Mouse (Mus musculus) lung, embryonic 16.5 days (tissue): ENCODE results near the gene Pym1. TPM values are rescaled to one million over a fixed set of nuclear protein-coding genes. Genes with fewer than 3 reads are reported as not detected.

Source experiments
- ATAC-seq: fragments of 200-750 bp; cut with Nextera tagmentation; 2 replicates; pipeline ENCODE4 v1.8.0; 2017; ENCODE audit warnings: low read depth, mild to moderate bottlenecking, moderate library complexity
- H3K27ac ChIP-seq: fragments of 300-500 bp; sonication (generic); 2 replicates; pipeline ENCODE4 v1.5.1; 2014; ENCODE audit warnings: mild to moderate bottlenecking, control low read depth, low read length
- H3K27me3 ChIP-seq: fragments of 300-500 bp; sonication (generic); 2 replicates; pipeline ENCODE4 v1.6.1; 2014; ENCODE audit warnings: low read depth, low read length, mixed read lengths; ENCODE audit not compliant: control insufficient read depth, insufficient read depth
- H3K36me3 ChIP-seq: fragments of 300-500 bp; sonication (generic); 2 replicates; pipeline ENCODE4 v1.6.1; 2014; ENCODE audit warnings: low read length; ENCODE audit not compliant: control insufficient read depth, insufficient read depth
- H3K4me1 ChIP-seq: fragments of 300-500 bp; sonication (generic); replicated peaks from 2 replicates; pipeline ENCODE4 v1.6.1; 2014; ENCODE audit warnings: low read length, mixed read lengths; ENCODE audit not compliant: control insufficient read depth, insufficient read depth
- H3K4me2 ChIP-seq: fragments of 300-500 bp; sonication (generic); 2 replicates; pipeline ENCODE4 v1.6.1; 2014; ENCODE audit warnings: low read depth, low read length, control low read depth
- H3K4me3 ChIP-seq: fragments of 300-500 bp; sonication (generic); 2 replicates; pipeline ENCODE4 v1.5.1; 2014; ENCODE audit warnings: mild to moderate bottlenecking, low read length, control low read depth
- H3K9ac ChIP-seq: fragments of 300-500 bp; sonication (generic); 2 replicates; pipeline ENCODE4 v1.6.1; 2014; ENCODE audit warnings: low read length, control low read depth
- H3K9me3 ChIP-seq: fragments of 300-500 bp; sonication (generic); 2 replicates; pipeline ENCODE4 v1.6.1; 2016; ENCODE audit warnings: low read length; ENCODE audit not compliant: control insufficient read depth
- WGBS: fragments of 180-500 bp; shearing (Covaris S2); extraction: QIAGEN DNeasy Blood & Tissue Kit; methylation state at CpG from one replicate; pipeline ENCODE4 v1.1.7; 2014; 5-methylcytosine and 5-hydroxymethylcytosine counted together
- polyA plus RNA-seq: library from polyadenylated mRNA; unstranded; fragments of >200 nt; fragmentation: Nextera tagmentation; extraction: Ambion mirVana; gene quantifications from 2 replicates; pipeline ENCODE4 v1.2.1, GENCODE M21; 2015

Gene Pym1
- polyA plus RNA-seq, 1 experiment from 2014 or later, result 32.7 TPM

GRCm38 (mm10) chr10:128778441-128778840 is 30.8 kb downstream of the Pym1 start:
- H3K9me3 ChIP-seq, result no peaks in the 10 kb centered on the region
- 0 out of 2 replicates have a peak overlapping the region, but pooled peaks have one; percentile 24 for H3K9ac ChIP-seq
- no peak overlapping the region for H3K4me2 ChIP-seq
- no peak overlapping the region for H3K4me3 ChIP-seq
- no peaks in the 10 kb centered on the region for H3K27me3 ChIP-seq
- H3K27ac ChIP-seq, result peak overlapping the region; percentile 94
- peaks cover 16% of the 10 kb centered on the region for H3K4me1 ChIP-seq
- 87% methylated on average over 2 of the region's 2 CpGs for WGBS
- no peak for ATAC-seq
- H3K36me3 ChIP-seq, result no peaks in the 10 kb centered on the region

- Histone ChIP-seq H3K36me3 (no peaks in the 10 kb centered on the region), H3K27me3 (no peaks in the 10 kb centered on the region), H3K27ac (peak overlapping the region; percentile 94), H3K9ac (peak overlapping the region; percentile 24; the same call in 1 of the 2 replicates), H3K4me1 (peaks cover 16% of the 10 kb centered on the region), H3K9me3 (peaks cover 4% of the 10 kb centered on the region; the same call in 1 of the 2 replicates), H3K4me3 (no peak overlapping the region), H3K4me2 (peak overlapping the region; percentile 31)
- WGBS, result 18% methylated on average over 8 of the region's 8 CpGs
- peak; percentile 99 for ATAC-seq
Measured at GRCm38 (mm10) chr10:128779011-128779795, 31.5 kb downstream of the Pym1 start.

- Histone ChIP-seq H3K4me1 (peaks cover 16% of the 10 kb centered on the region), H3K9ac (no peak overlapping the region), H3K27me3 (no peaks in the 10 kb centered on the region), H3K27ac (no peak overlapping the region), H3K4me3 (no peak overlapping the region), H3K4me2 (no peak overlapping the region), H3K36me3 (no peaks in the 10 kb centered on the region), H3K9me3 (peaks cover 4% of the 10 kb centered on the region; the same call in 1 of the 2 replicates)
- 90% methylated on average over 1 of the region's 1 CpGs for WGBS
- ATAC-seq, result no peak
Measured at GRCm38 (mm10) chr10:128780200-128780599, 32.5 kb downstream of the Pym1 start.

- Histone ChIP-seq H3K9ac (peak within 1 kb of the TSS; percentile 62), H3K4me2 (peak within 1 kb of the TSS; percentile 43), H3K4me1 (no peaks in the 10 kb centered on the region), H3K27ac (0 out of 2 replicates have a peak within 1 kb of the TSS, but pooled peaks have one; percentile 37), H3K9me3 (no peaks in the 10 kb centered on the region), H3K36me3 (no peaks in the 10 kb centered on the region), H3K4me3 (peak within 1 kb of the TSS; percentile 41), H3K27me3 (no peaks in the 10 kb centered on the region)
- WGBS, result 69% methylated on average over 7 of the region's 7 CpGs
- peak; percentile 77 for ATAC-seq
Measured at GRCm38 (mm10) chr10:128790398-128791124, 42.9 kb downstream of the Pym1 start, which contains the start of gene Mmp19. Gene Mmp19 (plus strand): TSS chr10:128790910.

- no peaks in the 10 kb centered on the region for H3K27me3 ChIP-seq
- no peak for ATAC-seq
- H3K4me1 ChIP-seq, result no peaks in the 10 kb centered on the region
- H3K36me3 ChIP-seq, result no peaks in the 10 kb centered on the region
- no peak overlapping the region for H3K4me2 ChIP-seq
- H3K27ac ChIP-seq, result no peak overlapping the region
- no peak overlapping the region for H3K9ac ChIP-seq
- no peaks in the 10 kb centered on the region for H3K9me3 ChIP-seq
- H3K4me3 ChIP-seq, result no peak overlapping the region
Measured at GRCm38 (mm10) chr10:128792041-128792440, 44.4 kb downstream of the Pym1 start.

GRCm38 (mm10) chr10:128793258-128793657 is 45.6 kb downstream of the Pym1 start:
- Histone ChIP-seq H3K4me2 (no peak overlapping the region), H3K36me3 (no peaks in the 10 kb centered on the region), H3K27me3 (no peaks in the 10 kb centered on the region), H3K9ac (no peak overlapping the region), H3K9me3 (no peaks in the 10 kb centered on the region), H3K27ac (no peak overlapping the region), H3K4me1 (no peaks in the 10 kb centered on the region), H3K4me3 (no peak overlapping the region)
- WGBS, result 100% methylated on average over 1 of the region's 1 CpGs
- ATAC-seq, result no peak

GRCm38 (mm10) chr10:128794391-128794790 is 46.7 kb downstream of the Pym1 start:
- Histone ChIP-seq H3K27me3 (no peaks in the 10 kb centered on the region), H3K4me2 (no peak overlapping the region), H3K4me1 (no peaks in the 10 kb centered on the region), H3K27ac (no peak overlapping the region), H3K4me3 (no peak overlapping the region), H3K9ac (no peak overlapping the region), H3K36me3 (peaks cover 7% of the 10 kb centered on the region), H3K9me3 (no peaks in the 10 kb centered on the region)
- no peak for ATAC-seq
- 81% methylated on average over 5 of the region's 5 CpGs for WGBS

GRCm38 (mm10) chr10:128795581-128795980 is 47.9 kb downstream of the Pym1 start:
- Histone ChIP-seq H3K36me3 (peaks cover 14% of the 10 kb centered on the region), H3K4me2 (no peak overlapping the region), H3K4me1 (no peaks in the 10 kb centered on the region), H3K27ac (no peak overlapping the region), H3K9ac (no peak overlapping the region), H3K27me3 (no peaks in the 10 kb centered on the region), H3K4me3 (no peak overlapping the region), H3K9me3 (no peaks in the 10 kb centered on the region)
- 95% methylated on average over 3 of the region's 3 CpGs for WGBS
- ATAC-seq, result no peak

- Histone ChIP-seq H3K4me3 (no peak overlapping the region), H3K36me3 (peaks cover 17% of the 10 kb centered on the region), H3K9ac (no peak overlapping the region), H3K4me1 (peaks cover 8% of the 10 kb centered on the region), H3K27me3 (no peaks in the 10 kb centered on the region), H3K27ac (no peak overlapping the region), H3K9me3 (no peaks in the 10 kb centered on the region), H3K4me2 (no peak overlapping the region)
- no peak for ATAC-seq
- WGBS, result 94% methylated on average over 8 of the region's 8 CpGs
Measured at GRCm38 (mm10) chr10:128798676-128799075, 51.0 kb downstream of the Pym1 start.
